In the genomic region with DNA sequence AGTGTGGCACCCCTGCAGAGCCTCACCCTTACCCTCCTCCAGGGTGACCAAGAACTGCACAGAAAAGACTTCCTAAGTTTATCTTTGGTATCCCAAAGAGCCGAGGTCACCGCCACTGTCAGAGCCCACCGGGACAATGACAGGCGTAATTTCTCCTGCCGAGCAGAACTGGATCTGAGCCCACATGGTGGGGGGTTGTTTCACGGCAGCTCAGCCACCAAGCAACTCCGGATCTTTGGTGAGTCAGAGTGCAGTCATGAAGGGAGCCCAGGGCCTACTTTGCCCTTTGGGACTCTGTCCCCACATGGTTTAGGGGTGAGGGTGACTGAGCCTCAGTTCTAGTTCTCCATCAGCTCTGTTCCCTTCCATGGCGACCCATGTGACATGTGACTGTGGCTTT, we compare ENCODE assay signal across 27 mouse cellular contexts. TPM values are rescaled to one million over a fixed set of nuclear protein-coding genes. Genes with fewer than 3 reads are reported as not detected.
"Had no signal": no experiment of that assay in that cellular context is flagged by ENCODE, and none has a peak within 500 bp of the region (broad histone marks: within the 10 kb centered on the region; RNA-seq: fewer than 3 reads in every experiment).

No protein-coding gene starts in this region.

- H3K36me3 ChIP-seq: limb, embryonic 10.5 days; limb, embryonic 13.5 days; liver, embryonic 12.5 days; liver, embryonic 15.5 days; lung, embryonic 15.5 days; midbrain, embryonic 10.5 days; neural tube, embryonic 12.5 days; neural tube, embryonic 15.5 days; stomach, embryonic 15.5 days had no signal

- H3K27me3 ChIP-seq: limb, embryonic 13.5 days; liver, embryonic 15.5 days; lung, embryonic 15.5 days; neural tube, embryonic 12.5 days; neural tube, embryonic 15.5 days; stomach, embryonic 15.5 days had no signal

- H3K27ac ChIP-seq: limb, embryonic 10.5 days; limb, embryonic 13.5 days; liver, embryonic 12.5 days; liver, embryonic 15.5 days; lung, embryonic 15.5 days; midbrain, embryonic 10.5 days; neural tube, embryonic 12.5 days; neural tube, embryonic 15.5 days; stomach, embryonic 15.5 days had no signal

- H3K4me3 ChIP-seq: limb, embryonic 10.5 days; limb, embryonic 13.5 days; liver, embryonic 12.5 days; liver, embryonic 15.5 days; lung, embryonic 15.5 days; megakaryocyte, embryonic 14.5 days; midbrain, embryonic 10.5 days; neural tube, embryonic 12.5 days; neural tube, embryonic 15.5 days; stomach, embryonic 15.5 days had no signal

- DNase-seq: kidney, postnatal 14 days; kidney, postnatal 4 days; layer of hippocampus, adult 9-11 months; liver; lung, adult 18-20 months; lung, postnatal 10 days; lung, postnatal 36 days; midbrain, embryonic 14.5 days; right cerebral cortex, adult 18-20 months; right cerebral cortex, postnatal 14 days; right cerebral cortex, postnatal 4 days; thymus, postnatal 25 days had no signal

RNA-seq across cellular contexts. Expression of a gene that starts 17.5 kb away (rescaled TPM):
- total RNA-seq: layer of hippocampus, adult 18-20 months; layer of hippocampus, postnatal 25 days; left cerebral cortex, adult 18-20 months; left cerebral cortex, postnatal 25 days had no signal
- polyA plus RNA-seq: kidney, embryonic 16.5 days; limb, embryonic 10.5 days; limb, embryonic 13.5 days; liver, embryonic 12.5 days; liver, embryonic 15.5 days; lung, embryonic 15.5 days; midbrain, embryonic 10.5 days; midbrain, embryonic 14.5 days; neural tube, embryonic 12.5 days; neural tube, embryonic 15.5 days; stomach, embryonic 15.5 days had no signal
